Mouse (Mus musculus) adrenal gland, postnatal 25 days (tissue): ENCODE measurements at regions not wholly inside any gene's neighbourhood (a gene's known extent, or its start where the extent isn't known, plus 50 kb on each side); places are given as distances from the start of the nearest gene placed in this dataset.

Experiments used
- DNase-seq: peaks from one replicate; pipeline ENCODE4 v3.0.0; 2021; ENCODE audit warnings: mixed read lengths

DNA sequence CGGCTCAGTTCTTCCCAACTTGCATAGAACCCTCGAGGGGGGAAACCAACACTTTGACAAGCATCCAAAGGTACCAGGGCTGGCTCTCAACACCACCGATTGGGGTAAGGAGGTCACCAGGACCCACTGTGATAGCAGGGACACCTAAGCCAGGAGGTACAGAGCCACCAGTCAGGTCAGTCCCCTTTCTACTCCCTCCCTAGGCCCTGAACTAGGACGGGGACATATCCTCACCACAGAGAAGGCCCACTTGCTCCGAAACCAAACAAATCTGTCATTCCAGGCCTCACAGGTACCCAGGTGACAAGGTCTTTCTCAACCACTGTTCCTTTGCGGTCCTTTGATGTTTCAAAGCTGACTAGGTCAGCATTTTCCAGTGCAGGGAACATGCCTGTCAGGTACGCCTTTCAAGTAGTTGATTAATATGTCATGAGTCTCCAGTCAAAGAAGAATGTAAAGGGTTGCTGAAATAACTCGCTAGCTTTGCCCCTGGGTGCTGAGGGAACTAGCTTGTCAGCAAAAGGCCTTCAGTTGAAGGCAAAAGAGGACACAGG is 95.4 kb downstream of the Zfp36l1 start:
- DNase-seq = no peak

DNA sequence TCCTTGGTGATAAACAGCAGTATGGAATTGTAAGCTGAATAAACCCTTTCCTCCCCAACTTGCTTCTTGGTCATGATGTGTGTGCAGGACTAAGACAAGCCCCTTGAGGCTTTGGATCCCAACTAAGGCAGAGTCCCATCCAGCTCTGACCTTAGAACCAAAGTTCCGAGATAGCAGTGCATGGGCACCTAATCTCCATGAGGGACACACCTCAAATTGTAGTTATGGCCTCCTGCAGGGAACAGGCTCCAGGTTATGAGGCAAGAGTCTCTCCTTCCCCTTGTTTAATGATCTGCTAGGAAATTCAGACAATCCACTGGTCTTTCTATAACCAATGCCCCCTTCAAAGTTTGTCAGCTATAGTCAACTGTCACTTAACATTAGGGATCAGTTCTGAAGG is 96.9 kb downstream of the Zfp36l1 start:
- no peak for DNase-seq

DNA sequence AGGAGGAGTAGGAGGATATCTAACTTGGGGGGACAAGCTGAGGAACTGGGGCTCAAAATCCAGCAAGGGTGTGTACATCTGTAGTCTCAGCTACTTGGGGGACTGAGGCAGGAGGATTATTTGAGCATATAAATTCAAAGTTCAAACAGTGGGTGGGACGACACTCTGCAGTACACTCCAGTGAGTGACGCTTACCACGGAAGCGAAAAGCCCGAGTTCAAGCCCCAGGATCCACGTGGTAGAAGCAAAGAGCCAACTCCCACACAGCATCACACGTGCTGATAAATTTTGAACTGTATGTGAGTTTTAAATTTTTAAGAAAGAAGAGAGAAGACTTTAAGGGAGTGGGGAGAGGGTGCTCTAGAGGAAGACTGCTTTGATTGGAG is 98.2 kb downstream of the Zfp36l1 start:
- DNase-seq = no peak

DNA sequence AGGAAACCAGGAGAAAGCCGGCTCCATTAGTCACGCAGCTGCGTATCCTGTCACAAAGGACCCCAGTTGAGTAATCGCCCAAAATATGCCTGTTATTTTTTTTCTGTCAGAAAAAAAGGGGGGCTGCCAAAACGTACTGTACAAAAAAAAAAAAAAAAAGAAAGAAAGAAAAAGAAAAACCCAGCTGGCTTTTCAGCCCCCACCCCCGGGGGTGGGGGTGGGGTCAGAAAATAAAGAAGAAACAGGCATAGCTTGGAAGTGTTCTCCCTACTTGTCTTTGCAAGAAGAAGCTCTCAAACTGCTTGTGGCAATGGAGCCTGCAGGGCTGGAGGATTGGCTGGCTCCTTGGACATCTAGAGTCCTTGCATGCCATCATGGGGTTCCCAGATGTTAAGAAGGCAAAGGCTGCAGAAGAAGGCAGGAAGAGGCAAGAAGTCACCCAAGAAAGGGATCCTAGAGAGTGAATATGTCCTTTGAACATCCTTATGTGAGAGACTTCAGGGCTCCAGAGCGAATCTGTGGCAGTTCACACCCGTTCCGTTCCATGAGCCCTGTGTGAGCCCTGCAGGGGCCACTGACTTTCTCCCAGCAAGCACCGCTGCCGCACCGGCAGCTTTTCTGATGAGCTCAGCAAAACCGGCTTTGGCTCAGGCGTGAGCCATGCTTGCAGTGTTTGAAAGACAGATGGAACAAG is 98.8 kb downstream of the Zfp36l1 start:
- DNase-seq = peak; percentile 33

DNA sequence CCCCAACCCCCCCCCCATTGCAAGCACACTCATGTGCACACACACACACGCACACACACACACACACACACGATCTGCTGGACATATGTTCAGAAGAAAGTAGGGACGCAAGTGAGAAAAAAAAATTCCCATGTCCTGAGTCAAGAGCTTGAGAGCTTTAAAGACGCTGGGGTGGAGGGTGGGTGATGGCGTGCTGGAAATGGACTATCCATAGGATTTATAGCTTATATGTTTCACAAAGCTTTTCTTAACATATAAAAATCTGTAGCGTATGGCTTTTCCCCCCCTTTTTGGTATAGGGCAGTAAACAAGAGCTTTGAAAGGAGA is 99.3 kb downstream of the Zfp36l1 start:
- no peak for DNase-seq

GRCm38 (mm10) chr12:80011916-80012315 is 100.9 kb downstream of the Zfp36l1 start:
- no peak for DNase-seq

- no peak for DNase-seq
These were observed 101.9 kb downstream of the Zfp36l1 start for GRCm38 (mm10) chr12:80010947-80011346.

- no peak for DNase-seq
These were observed 102.6 kb downstream of the Zfp36l1 start for GRCm38 (mm10) chr12:80010220-80010619.

DNA sequence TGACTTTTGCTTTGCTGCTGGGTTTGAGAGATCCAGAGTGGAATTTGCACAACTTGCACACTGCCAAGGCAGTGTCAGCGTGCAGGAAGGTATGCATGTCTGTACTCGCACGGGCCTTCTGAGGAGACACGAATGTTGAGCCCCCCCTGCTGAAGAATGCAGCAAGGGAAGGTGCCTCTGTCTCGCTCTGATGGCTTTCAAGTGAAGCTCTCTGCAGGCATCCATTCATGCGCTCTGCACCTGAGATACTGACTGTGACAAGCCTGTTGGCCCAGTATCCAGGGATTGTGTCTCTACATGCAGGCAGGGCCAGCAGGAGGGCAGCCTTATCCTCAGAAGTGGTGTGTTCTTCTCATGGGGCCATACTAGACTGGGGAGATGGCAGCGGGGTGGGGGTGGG is 105.0 kb downstream of the Zfp36l1 start:
- DNase-seq = no peak

DNA sequence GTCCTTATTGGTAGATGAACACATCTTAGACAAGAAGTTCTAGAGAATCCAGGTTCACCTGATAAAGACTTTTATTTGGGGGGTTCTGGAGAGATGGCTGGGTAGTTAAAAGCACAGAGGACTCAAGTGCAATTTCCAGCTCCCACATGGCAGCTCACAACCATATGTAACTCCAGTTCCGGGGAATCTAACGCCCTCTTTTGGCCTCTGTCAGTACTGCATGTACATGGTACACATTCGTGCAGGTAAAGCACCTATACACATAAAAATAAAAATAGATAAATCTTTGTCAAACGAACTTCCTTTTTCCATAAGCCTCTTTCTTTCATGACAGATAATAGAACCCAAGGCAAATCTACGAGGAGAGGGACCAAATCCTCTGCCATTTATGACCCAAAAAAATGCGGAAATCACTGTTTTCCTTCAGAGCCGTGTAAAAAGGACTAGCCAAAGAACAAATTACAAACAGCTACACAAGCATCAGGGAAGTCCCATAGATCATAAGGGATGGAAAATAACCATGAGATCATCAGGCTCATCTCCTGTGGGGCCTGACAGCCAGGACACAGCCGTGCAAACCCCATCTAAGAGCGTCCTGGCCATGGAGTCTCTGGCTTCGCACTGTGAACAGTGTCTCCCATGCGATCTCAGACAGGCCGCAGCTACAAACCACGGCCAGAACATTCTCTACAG is 107.4 kb downstream of the Zfp36l1 start:
- no peak for DNase-seq

- no peak for DNase-seq
These were observed 108.2 kb downstream of the Zfp36l1 start for GRCm38 (mm10) chr12:80004575-80004974.

DNA sequence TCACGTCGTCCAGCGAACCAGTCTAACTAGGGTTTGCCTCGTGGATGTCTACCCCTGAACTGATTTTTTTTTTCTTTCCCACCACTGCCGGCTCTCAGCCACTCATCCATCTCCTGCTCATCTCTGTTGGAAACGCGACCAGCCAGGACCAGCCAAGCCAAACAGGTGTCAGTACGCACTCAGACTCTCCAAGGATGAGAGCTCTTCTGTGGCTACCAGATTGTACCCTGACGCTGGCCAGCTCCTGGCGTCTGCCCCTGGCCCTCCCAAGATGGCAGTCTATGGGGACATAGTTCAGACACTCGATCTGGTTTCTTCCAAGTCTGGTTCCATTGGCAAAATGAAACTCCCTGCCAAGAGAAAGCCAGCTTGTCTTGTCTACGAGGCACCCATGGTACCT is 109.3 kb downstream of the Zfp36l1 start:
- DNase-seq = no peak

GRCm38 (mm10) chr12:80002474-80003125 is 110.2 kb downstream of the Zfp36l1 start:
- DNase-seq = no peak

DNA sequence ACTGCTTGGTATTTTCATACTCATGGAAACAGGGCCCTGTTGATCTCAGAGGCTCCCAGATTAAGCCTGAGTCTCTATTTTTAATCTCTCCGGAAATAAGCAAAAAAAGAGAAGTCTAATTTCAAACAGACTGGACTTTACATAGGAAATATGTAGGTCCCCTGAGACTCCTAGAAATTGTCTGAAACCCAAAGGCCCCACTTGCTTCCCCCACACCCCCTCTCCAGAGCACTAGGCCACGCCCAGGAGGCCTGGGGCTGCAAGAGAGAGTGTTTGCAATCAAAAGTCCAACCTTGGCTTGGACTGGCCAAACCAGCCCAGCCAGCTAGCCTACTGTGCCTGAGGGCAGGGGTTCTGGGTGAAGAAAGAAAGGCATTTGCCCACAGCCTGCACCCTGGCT is 111.0 kb downstream of the Zfp36l1 start:
- DNase-seq = no peak

DNA sequence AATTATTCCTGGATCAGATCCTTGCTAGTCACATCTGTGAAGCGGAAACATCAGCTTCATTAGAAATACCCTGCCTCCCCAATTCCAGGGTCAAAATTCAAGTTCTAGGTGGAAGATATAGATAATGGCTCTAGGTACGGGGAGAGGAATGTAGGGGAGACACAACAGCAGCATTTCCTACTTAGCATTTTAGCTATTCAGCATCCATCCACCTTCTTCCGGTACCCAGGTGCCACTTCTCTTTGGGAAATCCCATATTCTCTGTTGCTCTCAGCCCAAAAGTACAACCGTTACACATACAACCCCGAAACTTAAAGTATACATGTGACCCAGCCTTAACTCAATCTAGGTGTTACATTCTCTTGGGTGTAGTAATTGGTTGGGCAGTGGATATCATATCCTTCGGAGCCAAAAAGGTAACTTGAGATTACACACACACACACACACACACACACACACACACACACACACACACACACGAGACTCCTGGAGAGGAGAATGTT is 112.9 kb downstream of the Zfp36l1 start:
- no peak for DNase-seq

DNA sequence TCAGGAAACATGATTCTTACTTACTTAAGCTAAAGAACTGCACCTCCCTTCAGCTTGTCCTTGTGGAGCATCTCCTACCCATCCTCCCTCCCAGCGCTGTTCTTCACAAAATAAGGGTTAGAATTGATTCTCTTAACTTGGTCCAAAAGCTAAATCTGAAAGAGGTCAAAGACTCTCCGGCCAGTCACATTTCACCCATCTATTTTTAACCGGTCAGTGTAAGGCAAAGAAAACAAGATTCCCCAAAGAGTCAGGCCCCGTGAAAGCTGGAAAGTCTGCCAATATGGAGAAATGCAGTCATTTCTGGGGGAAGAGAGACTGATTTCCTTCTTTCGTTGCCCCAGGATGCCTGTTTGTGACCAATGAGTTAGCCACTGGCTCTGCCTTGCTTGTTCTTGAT is 114.0 kb downstream of the Zfp36l1 start:
- DNase-seq = no peak

- DNase-seq = no peak
These were observed 114.5 kb downstream of the Zfp36l1 start for GRCm38 (mm10) chr12:79998339-79998738.

- no peak for DNase-seq
These were observed 115.6 kb downstream of the Zfp36l1 start for GRCm38 (mm10) chr12:79997201-79997600.

GRCm38 (mm10) chr12:79995521-79996094 is 117.2 kb downstream of the Zfp36l1 start:
- no peak for DNase-seq

DNA sequence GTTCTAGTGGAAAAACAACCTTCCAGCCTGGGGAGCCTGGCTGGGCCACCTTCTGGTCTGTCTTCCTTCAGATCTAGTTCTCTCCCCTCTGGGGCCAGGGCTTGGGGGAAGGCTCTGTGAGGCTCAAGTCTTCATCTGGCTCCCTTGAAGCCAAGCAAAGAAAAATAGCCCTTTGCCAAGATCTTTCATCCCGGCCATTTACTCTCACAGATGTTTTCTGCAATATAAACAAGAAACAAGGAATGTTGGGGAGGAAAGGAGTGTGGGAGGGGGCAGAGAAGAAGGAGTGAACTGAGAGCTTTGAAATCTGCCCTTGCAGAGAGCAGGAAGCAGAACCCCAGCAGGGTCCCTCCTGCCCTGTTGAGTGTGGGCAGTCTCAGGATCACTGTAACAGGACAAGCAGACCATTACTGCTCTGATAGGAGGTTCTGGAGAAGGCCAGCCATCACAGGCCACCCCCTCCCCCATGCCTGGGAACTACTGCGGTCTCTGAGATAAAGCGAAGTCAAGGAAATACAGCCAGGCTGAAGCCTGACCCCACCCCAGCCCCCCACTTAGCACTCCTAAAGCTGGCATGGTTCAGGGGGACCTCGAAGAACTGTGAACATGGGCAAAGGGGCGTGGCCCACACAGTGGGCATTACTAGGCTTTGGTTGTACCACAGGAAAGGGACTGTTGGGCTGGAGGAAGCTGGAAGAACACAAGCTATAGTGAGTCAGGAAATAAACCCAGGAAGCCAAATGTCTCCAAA is 118.8 kb downstream of the Zfp36l1 start:
- DNase-seq = no peak

GRCm38 (mm10) chr12:79991279-79991678 is 121.5 kb downstream of the Zfp36l1 start:
- no peak for DNase-seq

DNA sequence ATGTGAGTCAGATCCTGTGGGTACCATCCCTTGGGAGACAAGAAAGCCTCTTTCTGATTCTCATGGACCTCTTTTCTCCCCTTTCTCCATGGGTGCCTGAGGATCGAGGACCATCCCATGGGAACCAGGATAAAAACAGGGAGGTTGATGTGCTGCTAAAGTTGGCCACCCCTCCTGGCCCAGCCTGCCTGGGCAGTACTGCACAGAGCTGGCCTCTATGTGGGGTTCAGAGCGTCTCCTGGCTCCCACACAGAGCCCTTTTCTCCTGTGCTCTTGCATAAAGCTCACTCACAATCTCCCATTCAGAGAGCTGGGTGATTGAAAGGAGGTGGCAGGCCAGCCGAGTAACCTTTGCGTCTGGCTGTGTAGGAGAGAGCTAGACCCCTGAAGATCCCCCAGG is 122.1 kb downstream of the Zfp36l1 start:
- no peak for DNase-seq
